Mouse (Mus musculus) cerebellum, adult 2 months (tissue): Measurements from ENCODE around the gene Mamdc2.

Source experiments
- CTCF ChIP-seq: fragments of 200-500 bp; IDR thresholded peaks from 2 replicates; pipeline ENCODE4 v1.5.1; 2011; ENCODE audit warnings: low read depth, mild to moderate bottlenecking, control low read depth, low read length, moderate library complexity, borderline replicate concordance; ENCODE audit not compliant: insufficient read depth
- POLR2A ChIP-seq: fragments of 200-500 bp; IDR thresholded peaks from 2 replicates; pipeline ENCODE4 v1.6.1; 2011; ENCODE audit warnings: low read length, control low read depth, borderline replicate concordance; ENCODE audit not compliant: insufficient read depth

DNA sequence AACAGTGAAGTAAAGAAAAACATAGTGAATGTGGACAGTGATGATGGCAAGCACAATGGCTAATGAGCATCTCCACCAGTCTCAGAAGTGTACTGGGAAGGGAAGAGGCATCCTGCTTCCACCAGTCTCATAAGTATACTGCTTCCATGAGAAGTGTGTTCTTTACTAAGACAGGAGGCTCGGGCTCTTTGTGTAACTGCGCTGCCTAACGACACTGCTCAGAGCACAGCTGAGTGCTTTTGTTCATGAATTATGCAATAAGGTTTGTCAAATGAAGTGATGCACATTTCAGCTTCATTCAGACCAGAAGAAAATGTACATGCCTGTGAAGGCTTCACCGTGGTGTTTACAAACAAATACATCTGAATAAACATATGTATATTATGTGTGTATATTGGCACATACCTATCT lies 59.4 kb downstream of the Mamdc2 start:
- TF ChIP-seq POLR2A (no peak), CTCF (no peak)
